In genomic region chr6:148259979-148260728, GRCm38 (mm10) we compare ENCODE assay signal across 10 mouse cellular contexts. TPM values are rescaled to one million over a fixed set of nuclear protein-coding genes. Genes with fewer than 3 reads are reported as not detected.
A peak's percentile ranks its signal among the peaks of the same experiment; 100 is the strongest.
DNase-seq lines count a peak whose midpoint lies in the region; ATAC-seq lines count a peak whose summit lies in the region.
"Had no signal": no experiment of that assay in that cellular context is flagged by ENCODE, and none has a peak within 500 bp of the region (broad histone marks: within the 10 kb centered on the region; RNA-seq: fewer than 3 reads in every experiment).

No protein-coding gene starts in this region.

- peaks cover 4% of the 10 kb centered on the region; the same call in 1 of the 2 replicates for H3K4me1 ChIP-seq in heart, embryonic 11.5 days (ENCODE audit: control insufficient read depth, insufficient read depth, low read length)
- no peaks in the 10 kb centered on the region for H3K4me1 ChIP-seq in hindbrain, embryonic 11.5 days (replicated peaks; ENCODE audit: control insufficient read depth, insufficient read depth, low read length)
- H3K4me1 ChIP-seq in midbrain, embryonic 13.5 days (replicated peaks), result peaks cover 20% of the 10 kb centered on the region

- H3K4me3 ChIP-seq in heart, embryonic 11.5 days (ENCODE audit: low read depth, low read length), result no peak overlapping the region
- H3K4me3 ChIP-seq in hindbrain, embryonic 11.5 days (ENCODE audit: low read depth, low read length), result no peak overlapping the region
- H3K4me3 ChIP-seq in midbrain, embryonic 13.5 days (replicated peaks), result no peak overlapping the region

- no peaks in the 10 kb centered on the region for H3K9me3 ChIP-seq in heart, embryonic 11.5 days (replicated peaks; ENCODE audit: control insufficient read depth, low read length)
- H3K9me3 ChIP-seq in hindbrain, embryonic 11.5 days (ENCODE audit: control insufficient read depth, low read length), result no peaks in the 10 kb centered on the region
- no peaks in the 10 kb centered on the region for H3K9me3 ChIP-seq in midbrain, embryonic 13.5 days

- no peak for ATAC-seq in heart, embryonic 11.5 days (replicated peaks; ENCODE audit: insufficient number of reproducible peaks, low FRiP score, low TSS enrichment)
- ATAC-seq in hindbrain, embryonic 11.5 days (ENCODE audit: low FRiP score), result peak; percentile 90
- ATAC-seq in midbrain, embryonic 13.5 days, result peak; percentile 90
- ATAC-seq in megakaryocyte-erythroid progenitor cell, adult 5-6 weeks (replicated peaks; ENCODE audit: low FRiP score, low TSS enrichment, poor library complexity, severe bottlenecking), result no peak
- ATAC-seq: activated CD4-positive, CD25-positive, alpha-beta regulatory T cell, adult 4 months had no signal

- peak; percentile 19 to 32 for DNase-seq in heart, postnatal 10 days
- DNase-seq in embryo, embryonic 10.5 days (ENCODE audit: low spot score), result peak; percentile 62
- DNase-seq in hindbrain, embryonic 11.5 days (ENCODE audit: low spot score), result peak; percentile 61
- DNase-seq in spleen, adult 12 weeks (ENCODE audit: low spot score), result no peak
- DNase-seq in ovary, adult 18-20 months (ENCODE audit: low spot score), result no peak
- DNase-seq: kidney, postnatal 25 days had no signal

- 53% methylated on average over 4 of the region's 4 CpGs for WGBS in heart, embryonic 11.5 days (ENCODE audit: insufficient replicate concordance)
- WGBS in hindbrain, embryonic 11.5 days, result 51% methylated on average over 4 of the region's 4 CpGs
- WGBS in midbrain, embryonic 13.5 days, result 45% methylated on average over 4 of the region's 4 CpGs

- H3K27ac ChIP-seq in heart, embryonic 11.5 days (ENCODE audit: low read depth, low read length), result no peak overlapping the region
- peak overlapping the region; percentile 45; the same call in 1 of the 2 replicates for H3K27ac ChIP-seq in hindbrain, embryonic 11.5 days (ENCODE audit: low read depth, low read length)
- H3K27ac ChIP-seq in midbrain, embryonic 13.5 days, result peak overlapping the region; percentile 71

- H3K36me3 ChIP-seq in heart, embryonic 11.5 days (ENCODE audit: control insufficient read depth, insufficient read depth, low read length), result no peaks in the 10 kb centered on the region
- no peaks in the 10 kb centered on the region for H3K36me3 ChIP-seq in hindbrain, embryonic 11.5 days (ENCODE audit: control insufficient read depth, insufficient read depth, low read length)
- no peaks in the 10 kb centered on the region for H3K36me3 ChIP-seq in midbrain, embryonic 13.5 days

- intact Hi-C loops in heart, postnatal 10 days (cut with DNase I), result no loop called here

- H3K4me2 ChIP-seq in heart, embryonic 11.5 days, result no peak overlapping the region
- no peak overlapping the region for H3K4me2 ChIP-seq in hindbrain, embryonic 11.5 days (replicated peaks; ENCODE audit: low read depth, low read length)
- H3K4me2 ChIP-seq in midbrain, embryonic 13.5 days (replicated peaks), result no peak overlapping the region

- no peaks in the 10 kb centered on the region for H3K27me3 ChIP-seq in heart, embryonic 11.5 days (ENCODE audit: control insufficient read depth, insufficient read depth, low read length)
- H3K27me3 ChIP-seq in hindbrain, embryonic 11.5 days (ENCODE audit: control insufficient read depth, insufficient read depth, low read length), result no peaks in the 10 kb centered on the region
- H3K27me3 ChIP-seq in midbrain, embryonic 13.5 days, result no peaks in the 10 kb centered on the region

- no peak overlapping the region for H3K9ac ChIP-seq in heart, embryonic 11.5 days (ENCODE audit: low read depth, low read length)
- no peak overlapping the region for H3K9ac ChIP-seq in hindbrain, embryonic 11.5 days (ENCODE audit: low read depth, low read length)
- H3K9ac ChIP-seq in midbrain, embryonic 13.5 days (replicated peaks), result no peak overlapping the region

RNA-seq across cellular contexts. Expression of gene Ergic2, which starts 48.0 kb away (rescaled TPM):
- 10 to 100 TPM; 60.1 to 70.2 TPM for total RNA-seq in heart, postnatal 10 days (2021)
- 176 and 180 TPM in 2 replicates for polyA plus RNA-seq in heart, embryonic 11.5 days (2014; fragmentation: Nextera tagmentation; extraction: Ambion mirVana)
- 229 and 261 TPM in 2 replicates for polyA plus RNA-seq in hindbrain, embryonic 11.5 days (2014; fragmentation: Nextera tagmentation; extraction: Ambion mirVana)
- polyA plus RNA-seq in midbrain, embryonic 13.5 days (2015; fragmentation: Nextera tagmentation; extraction: Ambion mirVana), result 190 and 235 TPM in 2 replicates
- 72.8 and 125 TPM in 2 replicates for total RNA-seq in megakaryocyte-erythroid progenitor cell, adult 5-6 weeks (2014; fragmentation: Nextera tagmentation)
- total RNA-seq in megakaryocyte-erythroid progenitor cell, adult 5-6 weeks (2017), result 143 and 148 TPM in 2 replicates

Comparison
In these comparisons a context has a peak if more than half of its experiments do, and no peak if none do; other contexts are left out.
1. DNase-seq: peak in heart, postnatal 10 days (2 of 2), embryo, embryonic 10.5 days (single experiment) and hindbrain, embryonic 11.5 days (single experiment); none in spleen, adult 12 weeks (single experiment) and ovary, adult 18-20 months (single experiment).
2. ATAC-seq: peak in hindbrain, embryonic 11.5 days (single experiment) and midbrain, embryonic 13.5 days (single experiment); none in heart, embryonic 11.5 days (single experiment) and megakaryocyte-erythroid progenitor cell, adult 5-6 weeks (single experiment).